Mouse (Mus musculus): ENCODE measurements at regions not wholly inside any gene's neighbourhood (a gene's known extent, or its start where the extent isn't known, plus 50 kb on each side); places are given as distances from the start of the nearest gene placed in this dataset.

DNA sequence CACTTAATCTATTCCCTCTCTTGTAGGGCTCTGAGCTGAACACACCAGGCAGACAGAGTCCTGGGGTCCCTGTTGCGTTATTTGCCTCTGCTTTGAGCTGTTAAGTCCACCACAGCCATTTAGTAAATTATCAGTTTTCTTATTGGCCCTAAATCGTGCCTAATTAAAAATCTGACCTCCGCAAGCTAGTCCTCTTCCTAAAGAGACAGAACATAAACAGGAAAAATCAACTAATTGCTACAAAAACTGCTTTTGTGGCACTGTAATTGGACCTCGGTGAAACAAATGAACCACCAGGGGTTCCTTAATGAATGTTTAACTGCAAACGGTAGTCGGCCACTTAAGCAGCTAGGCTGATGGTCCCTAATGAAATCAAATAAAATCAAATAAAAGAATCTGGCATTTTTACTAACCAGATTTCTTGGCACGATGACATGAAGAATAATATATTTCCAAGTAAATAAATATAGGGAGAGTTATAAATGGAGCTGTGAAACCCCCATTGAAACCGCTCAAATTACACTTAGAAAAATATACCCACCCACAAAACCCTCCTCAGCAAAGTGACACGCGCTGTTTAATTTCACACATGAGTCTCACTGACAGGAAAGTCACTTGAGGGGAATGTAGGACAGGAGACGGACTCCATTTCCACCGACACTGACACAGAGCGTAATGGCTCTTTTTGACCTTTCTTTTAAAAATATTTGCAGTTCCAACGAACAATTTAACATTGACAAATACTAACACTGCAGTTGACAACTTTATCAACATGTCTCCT, 451.0 kb upstream of the Slc35b3 start:
- no peak for TF ChIP-seq CTCF (IDR thresholded peaks at IDR 0.05; ENCODE audit: extremely low read depth, insufficient read depth, low read length)
- TF ChIP-seq POLR2A (IDR thresholded peaks at IDR 0.05; ENCODE audit: extremely low read depth, insufficient read depth, low read length), result no peak
